Comparison of ENCODE assay signal across 9 mouse cellular contexts in genomic region chr3:104059001-104059622, GRCm38 (mm10).
DNase-seq lines count a peak whose midpoint lies in the region; ATAC-seq and TF ChIP-seq lines count a peak whose summit lies in the region.
"Had no signal": no experiment of that assay in that cellular context is flagged by ENCODE, and none has a peak within 500 bp of the region (broad histone marks: within the 10 kb centered on the region; RNA-seq: fewer than 3 reads in every experiment).

No protein-coding gene starts in this region.

- H3K9ac ChIP-seq in kidney, postnatal 0 days (ENCODE audit: low read depth, low read length): no peak overlapping the region
- H3K9ac ChIP-seq in kidney, embryonic 15.5 days: no peak overlapping the region
- no peak overlapping the region for H3K9ac ChIP-seq in forebrain, embryonic 16.5 days (replicated peaks; ENCODE audit: low read depth, low read length)
- H3K9ac ChIP-seq: limb, embryonic 13.5 days had no signal

- H3K36me3 ChIP-seq in kidney, postnatal 0 days (ENCODE audit: insufficient read depth, low read length): no peaks in the 10 kb centered on the region
- H3K36me3 ChIP-seq in kidney, embryonic 15.5 days: no peaks in the 10 kb centered on the region
- H3K36me3 ChIP-seq in forebrain, embryonic 16.5 days (ENCODE audit: control insufficient read depth, insufficient read depth): no peaks in the 10 kb centered on the region
- H3K36me3 ChIP-seq: limb, embryonic 13.5 days had no signal

- TF ChIP-seq CTCF in kidney, postnatal 0 days (IDR thresholded peaks at IDR 0.05; ENCODE audit: low read depth): no peak

- no peaks in the 10 kb centered on the region for H3K4me1 ChIP-seq in kidney, postnatal 0 days (replicated peaks; ENCODE audit: insufficient read depth, low read length)
- no peaks in the 10 kb centered on the region for H3K4me1 ChIP-seq in kidney, embryonic 15.5 days
- peaks cover 11% of the 10 kb centered on the region for H3K4me1 ChIP-seq in forebrain, embryonic 16.5 days (replicated peaks; ENCODE audit: control insufficient read depth, insufficient read depth, low read length)
- H3K4me1 ChIP-seq: limb, embryonic 13.5 days had no signal

- no peak overlapping the region for H3K27ac ChIP-seq in kidney, postnatal 0 days
- H3K27ac ChIP-seq in kidney, embryonic 15.5 days: no peak overlapping the region
- H3K27ac ChIP-seq in forebrain, embryonic 16.5 days (ENCODE audit: low read length): peak overlapping the region; percentile 85
- H3K27ac ChIP-seq: limb, embryonic 13.5 days had no signal

- H3K9me3 ChIP-seq in kidney, postnatal 0 days (replicated peaks; ENCODE audit: low read length): no peaks in the 10 kb centered on the region
- H3K9me3 ChIP-seq in kidney, embryonic 15.5 days (replicated peaks): no peaks in the 10 kb centered on the region
- H3K9me3 ChIP-seq in forebrain, embryonic 16.5 days (ENCODE audit: control insufficient read depth, low read length): no peaks in the 10 kb centered on the region
- H3K9me3 ChIP-seq: limb, embryonic 13.5 days had no signal

- H3K4me3 ChIP-seq in kidney, postnatal 0 days (replicated peaks; ENCODE audit: low read depth, low read length): no peak overlapping the region
- H3K4me3 ChIP-seq in kidney, embryonic 15.5 days (replicated peaks): no peak overlapping the region
- no peak overlapping the region for H3K4me3 ChIP-seq in forebrain, embryonic 16.5 days (replicated peaks; ENCODE audit: low read length)
- H3K4me3 ChIP-seq: limb, embryonic 13.5 days had no signal

- WGBS in kidney, postnatal 0 days: 55% methylated on average over 6 of the region's 6 CpGs
- 55% methylated on average over 6 of the region's 6 CpGs for WGBS in kidney, embryonic 15.5 days
- 6% methylated on average over 6 of the region's 6 CpGs for WGBS in forebrain, embryonic 16.5 days

- no peaks in the 10 kb centered on the region for H3K27me3 ChIP-seq in kidney, postnatal 0 days (ENCODE audit: insufficient read depth, low read length)
- no peaks in the 10 kb centered on the region for H3K27me3 ChIP-seq in kidney, embryonic 15.5 days
- H3K27me3 ChIP-seq in forebrain, embryonic 16.5 days (replicated peaks; ENCODE audit: control insufficient read depth, insufficient read depth, low read length): no peaks in the 10 kb centered on the region
- H3K27me3 ChIP-seq: limb, embryonic 13.5 days had no signal

- no peak for ATAC-seq in kidney, postnatal 0 days (replicated peaks; ENCODE audit: low FRiP score, low read depth)
- ATAC-seq in kidney, embryonic 15.5 days (replicated peaks; ENCODE audit: low FRiP score): no peak
- ATAC-seq in forebrain, embryonic 16.5 days: peak; percentile 99

- no peak overlapping the region for H3K4me2 ChIP-seq in kidney, postnatal 0 days (ENCODE audit: low read length)
- no peak overlapping the region for H3K4me2 ChIP-seq in kidney, embryonic 15.5 days
- H3K4me2 ChIP-seq in forebrain, embryonic 16.5 days (ENCODE audit: low read length): peak overlapping the region; percentile 32
- H3K4me2 ChIP-seq: limb, embryonic 13.5 days had no signal

- DNase-seq in kidney, postnatal 0 days (ENCODE audit: low spot score): peak; percentile 4
- DNase-seq in left cerebral cortex, adult 11 months (ENCODE audit: low spot score): peak; percentile 49
- peak; percentile 70 to 89 for DNase-seq in right cerebral cortex, postnatal 10 days (ENCODE audit: low spot score in 2 of 2)
- DNase-seq in urinary bladder, postnatal 10 days (ENCODE audit: low spot score): no peak
- no peak for DNase-seq in gastrocnemius, adult 18-20 months (ENCODE audit: low spot score)
- no peak for DNase-seq in urinary bladder, postnatal 36 days (ENCODE audit: low spot score in 2 of 2)

Comparison
In these comparisons a context has a peak if more than half of its experiments do, and no peak if none do; other contexts are left out.
1. DNase-seq: peak in kidney, postnatal 0 days (single experiment), left cerebral cortex, adult 11 months (single experiment) and right cerebral cortex, postnatal 10 days (2 of 2); none in urinary bladder, postnatal 10 days (single experiment), gastrocnemius, adult 18-20 months (single experiment) and urinary bladder, postnatal 36 days (0 of 2).